In genomic region chr2:181245031-181245430, GRCm38 (mm10) we compare ENCODE assay signal across 33 mouse cellular contexts. TPM values are rescaled to one million over a fixed set of nuclear protein-coding genes. Genes with fewer than 3 reads are reported as not detected.
A peak's percentile ranks its signal among the peaks of the same experiment; 100 is the strongest.
DNase-seq lines count a peak whose midpoint lies in the region; ATAC-seq and TF ChIP-seq lines count a peak whose summit lies in the region.
"Had no signal": no experiment of that assay in that cellular context is flagged by ENCODE, and none has a peak within 500 bp of the region (broad histone marks: within the 10 kb centered on the region; RNA-seq: fewer than 3 reads in every experiment).

No protein-coding gene starts in this region.

- dilution Hi-C loops in CH12.LX (cut with MboI; ENCODE audit: extremely low pct_ligation_motif_present, extremely low pct_unique_long_range_greater_than_20kb, low sequenced_read_pairs): no loop called here

- H3K9me3 ChIP-seq in CH12.LX (replicated peaks; ENCODE audit: low read length): peaks cover 4% of the 10 kb centered on the region
- H3K9me3 ChIP-seq in forebrain, postnatal 0 days (ENCODE audit: low read length): no peaks in the 10 kb centered on the region
- H3K9me3 ChIP-seq: forebrain, embryonic 10.5 days; forebrain, embryonic 13.5 days; G1E; heart, embryonic 10.5 days; heart, embryonic 13.5 days had no signal

- WGBS in kidney, adult 2 months: 35% methylated on average over 2 of the region's 2 CpGs
- 11% methylated on average over 2 of the region's 2 CpGs for WGBS in large intestine, adult 2 months
- WGBS in forebrain, postnatal 0 days: 18% methylated on average over 2 of the region's 2 CpGs

- no peak overlapping the region for H3K27ac ChIP-seq in kidney, adult 2 months (ENCODE audit: insufficient read depth, low read depth, low read length)
- no peak overlapping the region for H3K27ac ChIP-seq in CH12.LX (ENCODE audit: insufficient read depth, low read depth)
- no peak overlapping the region for H3K27ac ChIP-seq in forebrain, postnatal 0 days (ENCODE audit: low read depth, low read length)
- H3K27ac ChIP-seq: forebrain, embryonic 10.5 days; forebrain, embryonic 13.5 days; gastrocnemius, adult 2 months; heart, adult 2 months; heart, embryonic 10.5 days; heart, embryonic 13.5 days; hindbrain, embryonic 14.5 days; hindbrain, postnatal 0 days had no signal

- H3K79me2 ChIP-seq in CH12.LX (replicated peaks; ENCODE audit: control insufficient read depth, extremely low read depth, insufficient read depth, poor library complexity, severe bottlenecking): peaks cover 8% of the 10 kb centered on the region

- H3K36me3 ChIP-seq in kidney, adult 2 months (ENCODE audit: control insufficient read depth, insufficient read depth, low read length): no peaks in the 10 kb centered on the region
- H3K36me3 ChIP-seq in CH12.LX (replicated peaks in 1 of 2; ENCODE audit: control insufficient read depth in 1 of 2, insufficient read depth in 1 of 2, low read length in 1 of 2): peaks cover 6 to 12% of the 10 kb centered on the region in 2 experiments
- H3K36me3 ChIP-seq in forebrain, postnatal 0 days (ENCODE audit: insufficient read depth): no peaks in the 10 kb centered on the region
- H3K36me3 ChIP-seq: forebrain, embryonic 10.5 days; heart, embryonic 10.5 days; heart, embryonic 13.5 days had no signal

- H3K4me1 ChIP-seq in kidney, adult 2 months (ENCODE audit: control insufficient read depth, insufficient read depth, low read length): 0 out of 2 replicates have a peak, but pooled peaks cover 2% of the 10 kb centered on the region
- peaks cover 20 to 49% of the 10 kb centered on the region in 2 experiments for H3K4me1 ChIP-seq in CH12.LX (ENCODE audit: control insufficient read depth in 1 of 2, insufficient read depth in 2 of 2)
- no peaks in the 10 kb centered on the region for H3K4me1 ChIP-seq in forebrain, postnatal 0 days (ENCODE audit: insufficient read depth)
- H3K4me1 ChIP-seq: forebrain, embryonic 13.5 days had no signal

- in situ Hi-C loops in CH12.LX (cut with MboI; ENCODE audit: low pct_ligation_motif_present, low pct_unique_long_range_greater_than_20kb, low sequenced_read_pairs): no loop called here

- TF ChIP-seq EP300 in CH12.LX (IDR thresholded peaks at IDR 0.05; ENCODE audit: low read length): no peak

- H3K4me2 ChIP-seq in CH12.LX (ENCODE audit: insufficient read depth, low read depth, poor library complexity, severe bottlenecking): no peak overlapping the region
- no peak overlapping the region for H3K4me2 ChIP-seq in forebrain, postnatal 0 days (ENCODE audit: low read depth)
- H3K4me2 ChIP-seq: forebrain, embryonic 13.5 days; heart, embryonic 13.5 days; hindbrain, embryonic 14.5 days had no signal

- TF ChIP-seq POLR2A in kidney, adult 2 months (IDR thresholded peaks at IDR 0.05; ENCODE audit: low read depth, low read length): no peak
- no peak for TF ChIP-seq POLR2A in CH12.LX (IDR thresholded peaks at IDR 0.05; ENCODE audit: low read depth, low read length)

- ATAC-seq in forebrain, postnatal 0 days: no peak
- ATAC-seq: activated CD4-positive, CD25-positive, alpha-beta regulatory T cell, adult 4 months; forebrain, embryonic 13.5 days; forebrain, embryonic 16.5 days; hindbrain, postnatal 0 days had no signal

- no peak overlapping the region for H3K4me3 ChIP-seq in kidney, adult 2 months (ENCODE audit: insufficient read depth, low read depth, low read length)
- H3K4me3 ChIP-seq in CH12.LX (replicated peaks in 1 of 3; ENCODE audit: low read depth in 2 of 3, low read length in 2 of 3, poor library complexity in 1 of 3): no peak overlapping the region
- no peak overlapping the region for H3K4me3 ChIP-seq in forebrain, postnatal 0 days (ENCODE audit: low read depth, low read length)
- H3K4me3 ChIP-seq: forebrain, embryonic 10.5 days; forebrain, embryonic 13.5 days; gastrocnemius, adult 2 months; heart, adult 2 months; heart, embryonic 10.5 days; heart, embryonic 13.5 days had no signal

- H3K9ac ChIP-seq in CH12.LX (ENCODE audit: insufficient read depth, low read depth): no peak overlapping the region
- no peak overlapping the region for H3K9ac ChIP-seq in forebrain, postnatal 0 days
- H3K9ac ChIP-seq: forebrain, embryonic 13.5 days; heart, embryonic 13.5 days; hindbrain, embryonic 14.5 days had no signal

- no peak for TF ChIP-seq RAD21 in CH12.LX (IDR thresholded peaks at IDR 0.05; ENCODE audit: low read depth, low read length)

- no peaks in the 10 kb centered on the region for H3K27me3 ChIP-seq in kidney, adult 2 months (replicated peaks; ENCODE audit: control insufficient read depth, insufficient read depth, low read length)
- H3K27me3 ChIP-seq in CH12.LX (replicated peaks): no peaks in the 10 kb centered on the region
- no peaks in the 10 kb centered on the region for H3K27me3 ChIP-seq in forebrain, postnatal 0 days (ENCODE audit: insufficient read depth, low read length)
- H3K27me3 ChIP-seq: forebrain, embryonic 13.5 days; heart, embryonic 13.5 days had no signal

- peak; percentile 7 for DNase-seq in heart, adult 11 months
- no peak for DNase-seq in heart, adult 18-20 months
- DNase-seq in kidney, adult 2 months: peak; percentile 47
- no peak for DNase-seq in kidney, postnatal 4 days
- DNase-seq in CH12.LX (ENCODE audit: extremely low read depth): no peak
- peak; percentile 69 for DNase-seq in large intestine, adult 2 months (ENCODE audit: low read depth, low spot score)
- DNase-seq in ovary, adult 18-20 months (ENCODE audit: low spot score): no peak
- DNase-seq in forebrain, postnatal 0 days: no peak
- DNase-seq: adrenal gland, adult 8-10 months; adrenal gland, postnatal 25 days; cerebellum, adult 11-12 months; cerebellum, adult 8-10 months; cerebellum, postnatal 10 days; cerebellum, postnatal 36 days; gastrocnemius, adult 2 months; gastrocnemius, postnatal 14 days; heart, adult 2 months; heart, postnatal 14 days; heart, postnatal 4 days had no signal

- TF ChIP-seq CTCF in kidney, adult 2 months (conservative IDR thresholded peaks at IDR 0.05; ENCODE audit: insufficient read depth, insufficient read length, low read depth, low read length): no peak
- no peak for TF ChIP-seq CTCF in CH12.LX (conservative IDR thresholded peaks at IDR 0.05 in 1 of 2, IDR thresholded peaks at IDR 0.05 in 1 of 2; ENCODE audit: low read depth in 2 of 2, low read length in 2 of 2)
- no peak for TF ChIP-seq CTCF in forebrain, postnatal 0 days (IDR thresholded peaks at IDR 0.05; ENCODE audit: low read depth)

TF ChIP-seq in CH12.LX, 34 proteins besides CTCF, POLR2A, EP300 and RAD21:
- TF ChIP-seq TBP (conservative IDR thresholded peaks at IDR 0.05; ENCODE audit: low read depth, low read length) (no peak), PAX5 (IDR thresholded peaks at IDR 0.05; ENCODE audit: low read length) (no peak), ELF1 (IDR thresholded peaks at IDR 0.05; ENCODE audit: low read depth, low read length) (no peak), ZNF384 (IDR thresholded peaks at IDR 0.05; ENCODE audit: low read depth, low read length) (0 out of 2 replicates have a peak, but pooled peaks have one; percentile 6), MXI1 (IDR thresholded peaks at IDR 0.05; ENCODE audit: low read depth, low read length) (no peak)
TF ChIP-seq in CH12.LX: peak in this region for 1.

RNA-seq across cellular contexts. Expression of gene Helz2, which starts 3.2 kb away (rescaled TPM):
- 10 to 100 TPM in 1 of 2 experiments, 1 to 10 TPM in 1; 8.4 to 11.1 TPM for total RNA-seq in heart, adult 18-20 months (2021)
- 15.4 and 17.5 TPM in 2 replicates for polyA plus RNA-seq in kidney, adult 2 months (2012; rRNA removed)
- total RNA-seq in CH12.LX (2012; rRNA removed) (14.8 and 18.3 TPM in 2 replicates), CH12.LX (2014; rRNA removed) (4.8 and 5.6 TPM in 2 replicates)
- polyA plus RNA-seq in CH12.LX (2012; ENCODE audit: insufficient read length, low read depth): 16.0 and 18.0 TPM in 2 replicates
- 24.7 and 67.9 TPM in 2 replicates for polyA plus RNA-seq in large intestine, adult 2 months (2012; rRNA removed)
- 1.7 and 1.8 TPM in 2 replicates for total RNA-seq in forebrain, postnatal 0 days (2014; rRNA removed)
- polyA plus RNA-seq in forebrain, postnatal 0 days (2015; fragmentation: Nextera tagmentation; extraction: Ambion mirVana): 0.10 and 0.24 TPM in 2 replicates

RNA-seq across cellular contexts. Expression of gene Fndc11, which starts 25.2 kb away (rescaled TPM):
- total RNA-seq in heart, adult 18-20 months (2021): not detected
- 0.72 and 0.77 TPM in 2 replicates for polyA plus RNA-seq in kidney, adult 2 months (2012; rRNA removed)
- total RNA-seq in CH12.LX (2012; rRNA removed) (0.25 and 0.59 TPM in 2 replicates), CH12.LX (2014; rRNA removed) (not detected in 2 replicates)
- not detected in 2 replicates for polyA plus RNA-seq in CH12.LX (2012; ENCODE audit: insufficient read length, low read depth)
- polyA plus RNA-seq in large intestine, adult 2 months (2012; rRNA removed): 0.32 and 0.77 TPM in 2 replicates
- total RNA-seq in forebrain, postnatal 0 days (2014; rRNA removed): not detected in 2 replicates
- 0.18 and 0.24 TPM in 2 replicates for polyA plus RNA-seq in forebrain, postnatal 0 days (2015; fragmentation: Nextera tagmentation; extraction: Ambion mirVana)
- total RNA-seq: G1E; gastrocnemius, adult 2 months; gastrocnemius, postnatal 14 days; gastrocnemius, postnatal 4 days; heart, adult 2 months; heart, postnatal 4 days had no signal
- polyA plus RNA-seq: cortical plate, adult 2 months; embryonic facial prominence, embryonic 11.5 days; embryonic facial prominence, embryonic 14.5 days; forebrain, embryonic 16.5 days; G1E; heart, embryonic 10.5 days; hindbrain, embryonic 11.5 days; hindbrain, embryonic 14.5 days had no signal

RNA-seq across cellular contexts. Expression of gene Srms, which starts 32.0 kb away (rescaled TPM):
- total RNA-seq in heart, adult 18-20 months (2021): under 1 TPM; 0.35 to 0.44 TPM
- 0.87 and 0.91 TPM in 2 replicates for polyA plus RNA-seq in kidney, adult 2 months (2012; rRNA removed)
- 0.08 and 0.17 TPM in 2 replicates for total RNA-seq in CH12.LX (2012; rRNA removed)
- 0.13 and 0.14 TPM in 2 replicates for total RNA-seq in CH12.LX (2014; rRNA removed)
- 0.41 TPM in 1 of 2 replicates, not detected in the other for polyA plus RNA-seq in CH12.LX (2012; ENCODE audit: insufficient read length, low read depth)
- polyA plus RNA-seq in large intestine, adult 2 months (2012; rRNA removed): 0.87 and 1.3 TPM in 2 replicates
- total RNA-seq in forebrain, postnatal 0 days (2014; rRNA removed): 0.15 and 0.43 TPM in 2 replicates
- 0.10 TPM in 1 of 2 replicates, not detected in the other for polyA plus RNA-seq in forebrain, postnatal 0 days (2015; fragmentation: Nextera tagmentation; extraction: Ambion mirVana)
- total RNA-seq: gastrocnemius, postnatal 4 days had no signal
- polyA plus RNA-seq: embryonic facial prominence, embryonic 11.5 days; G1E had no signal

RNA-seq across cellular contexts. Expression of gene Ptk6, which starts 42.4 kb away (rescaled TPM):
- total RNA-seq in heart, adult 18-20 months (2021): under 1 TPM in 1 of 2 experiments, not detected in 1; 0.08 TPM
- 0.12 and 0.16 TPM in 2 replicates for polyA plus RNA-seq in kidney, adult 2 months (2012; rRNA removed)
- total RNA-seq in CH12.LX (2012; rRNA removed): 0.04 and 0.17 TPM in 2 replicates
- 0.05 TPM in 1 of 2 replicates, not detected in the other for total RNA-seq in CH12.LX (2014; rRNA removed)
- 0.07 and 0.09 TPM in 2 replicates for polyA plus RNA-seq in CH12.LX (2012; ENCODE audit: insufficient read length, low read depth)
- 23.9 and 28.2 TPM in 2 replicates for polyA plus RNA-seq in large intestine, adult 2 months (2012; rRNA removed)
- not detected in 2 replicates for total RNA-seq in forebrain, postnatal 0 days (2014; rRNA removed)
- not detected in 2 replicates for polyA plus RNA-seq in forebrain, postnatal 0 days (2015; fragmentation: Nextera tagmentation; extraction: Ambion mirVana)
- total RNA-seq: adrenal gland, postnatal 25 days; gastrocnemius, adult 2 months; gastrocnemius, postnatal 14 days; heart, postnatal 14 days; heart, postnatal 4 days; hindbrain, postnatal 0 days had no signal
- polyA plus RNA-seq: activated CD4-positive, CD25-positive, alpha-beta regulatory T cell, adult 4 months; embryonic facial prominence, embryonic 11.5 days; forebrain, embryonic 10.5 days; forebrain, embryonic 13.5 days; forebrain, embryonic 16.5 days; G1E; heart, adult 2 months; heart, embryonic 10.5 days; hindbrain, embryonic 11.5 days; hindbrain, embryonic 14.5 days; hindbrain, postnatal 0 days had no signal

RNA-seq across cellular contexts. Expression of gene Gmeb2, which starts 42.8 kb away (rescaled TPM):
- 1 to 10 TPM; 8.9 to 9.5 TPM for total RNA-seq in heart, adult 18-20 months (2021)
- polyA plus RNA-seq in kidney, adult 2 months (2012; rRNA removed): 12.8 and 14.5 TPM in 2 replicates
- total RNA-seq in CH12.LX (2012; rRNA removed): 14.2 and 17.3 TPM in 2 replicates
- total RNA-seq in CH12.LX (2014; rRNA removed): 11.1 and 11.6 TPM in 2 replicates
- polyA plus RNA-seq in CH12.LX (2012; ENCODE audit: insufficient read length, low read depth): 20.4 and 20.7 TPM in 2 replicates
- polyA plus RNA-seq in large intestine, adult 2 months (2012; rRNA removed): 17.5 and 24.8 TPM in 2 replicates
- total RNA-seq in forebrain, postnatal 0 days (2014; rRNA removed): 21.7 and 24.8 TPM in 2 replicates
- polyA plus RNA-seq in forebrain, postnatal 0 days (2015; fragmentation: Nextera tagmentation; extraction: Ambion mirVana): 7.4 and 9.6 TPM in 2 replicates

Comparison
In these comparisons a context has a peak if more than half of its experiments do, and no peak if none do; other contexts are left out.
1. DNase-seq: peak in heart, adult 11 months (single experiment), kidney, adult 2 months (single experiment) and large intestine, adult 2 months (single experiment); none in heart, adult 18-20 months (0 of 2), kidney, postnatal 4 days (0 of 2), CH12.LX (single experiment), ovary, adult 18-20 months (single experiment) and forebrain, postnatal 0 days (single experiment).
2. RNA of gene Helz2, which starts 3.2 kb away (polyA plus RNA-seq): 24.7 to 67.9 TPM in large intestine, adult 2 months, 16.0 to 18.0 TPM in CH12.LX and 15.4 to 17.5 TPM in kidney, adult 2 months; 0.10 to 0.24 TPM in forebrain, postnatal 0 days; every median in the first group is over 10 times any median in the second.